Mouse (Mus musculus): ENCODE data around the gene Siah1b. TPM values are rescaled to one million over a fixed set of nuclear protein-coding genes. Genes with fewer than 3 reads are reported as not detected.

Siah1b gene
- polyA plus RNA-seq, 1 experiment from 2014 or later, result 42.8 TPM

DNA sequence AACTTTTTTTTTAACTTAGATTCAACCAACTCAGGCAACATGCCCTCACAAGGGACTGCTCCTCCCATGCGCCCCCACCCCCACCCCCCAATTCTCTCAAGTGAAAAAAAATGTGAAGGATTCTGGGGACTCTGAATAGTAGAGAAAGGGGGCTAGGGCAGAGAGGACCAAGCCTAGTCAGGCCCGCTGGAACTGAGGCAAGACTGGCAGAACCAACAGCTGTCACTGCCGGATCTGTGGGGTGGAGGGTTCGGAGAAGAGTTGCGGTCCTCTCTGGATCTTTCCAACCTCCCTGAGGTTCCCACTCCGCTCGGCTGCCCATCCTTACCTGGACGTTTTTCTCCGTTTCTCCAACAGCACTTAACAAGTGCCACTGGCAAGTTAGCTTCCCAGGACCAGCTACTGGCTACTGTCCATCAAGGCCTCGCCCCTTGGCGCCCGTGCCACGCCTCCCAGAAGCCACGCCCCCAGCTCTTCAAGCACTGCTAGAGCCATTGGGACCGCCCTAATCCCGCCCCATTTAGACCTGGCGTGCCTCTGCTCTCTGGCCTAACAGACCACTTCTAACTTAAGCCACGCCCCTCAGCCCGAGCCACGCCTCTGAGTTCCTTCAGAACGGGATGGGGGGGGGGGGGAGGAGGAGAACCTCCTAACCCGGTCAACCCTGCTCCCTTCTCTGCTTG lies 48.5 kb downstream of the Siah1b start, which contains the start of gene Car5b:
Gene Car5b (minus strand): TSS at position 391 of the 683 bp plus-strand sequence.
- peak; percentile 96 for ATAC-seq (replicated peaks; ENCODE audit: insufficient number of reproducible peaks, low FRiP score, low TSS enrichment, low read depth)
- Histone ChIP-seq H3K4me1 (ENCODE audit: control insufficient read depth, insufficient read depth, low read length) (no peaks in the 10 kb centered on the region), H3K4me3 (ENCODE audit: low read depth, low read length) (peak within 1 kb of the TSS; percentile 29), H3K27me3 (ENCODE audit: control insufficient read depth, insufficient read depth, low read length) (no peaks in the 10 kb centered on the region), H3K9me3 (replicated peaks; ENCODE audit: control insufficient read depth, low read length) (no peaks in the 10 kb centered on the region), H3K9ac (replicated peaks; ENCODE audit: low read length) (no peak within 1 kb of the TSS), H3K27ac (replicated peaks; ENCODE audit: low read depth, low read length) (no peak within 1 kb of the TSS), H3K36me3 (replicated peaks; ENCODE audit: control insufficient read depth, insufficient read depth, low read depth, low read length) (no peaks in the 10 kb centered on the region), H3K4me2 (ENCODE audit: low read depth, low read length) (peak within 1 kb of the TSS; percentile 42)
- WGBS, result 12% methylated on average over 21 of the region's 22 CpGs
- peak; percentile 88 for DNase-seq (ENCODE audit: low spot score)

Other genes with a start within 250 kb of the Siah1b start
- 28.9 and 32.1 TPM in 2 replicates for gene Ap1s2, start 167.5 kb downstream of the Siah1b start, polyA plus RNA-seq (2014; fragmentation: Nextera tagmentation; extraction: Ambion mirVana)
- 59.5 and 67.6 TPM in 2 replicates for gene Zrsr2, start 117.8 kb downstream of the Siah1b start, polyA plus RNA-seq (2014; fragmentation: Nextera tagmentation; extraction: Ambion mirVana)
- 0.24 and 0.34 TPM in 2 replicates for gene Car5b, start 48.5 kb downstream of the Siah1b start, polyA plus RNA-seq (2014; fragmentation: Nextera tagmentation; extraction: Ambion mirVana)
- 0.56 TPM in 1 of 2 replicates, not detected in the other for gene Cltrn, start 12.3 kb upstream of the Siah1b start, polyA plus RNA-seq (2014; fragmentation: Nextera tagmentation; extraction: Ambion mirVana)
- 0.21 TPM in 1 of 2 replicates, not detected in the other for gene Ace2, start 62.8 kb upstream of the Siah1b start, polyA plus RNA-seq (2014; fragmentation: Nextera tagmentation; extraction: Ambion mirVana)
- gene Bmx, start 181.7 kb upstream of the Siah1b start, polyA plus RNA-seq (2014; fragmentation: Nextera tagmentation; extraction: Ambion mirVana), result 0.35 and 0.59 TPM in 2 replicates
- 7.3 and 8.0 TPM in 2 replicates for gene Pir, start 192.9 kb upstream of the Siah1b start, polyA plus RNA-seq (2014; fragmentation: Nextera tagmentation; extraction: Ambion mirVana)